Mouse (Mus musculus): ENCODE results near the gene H2-Q10.
"Not testable (repeated sequence)": the region's sequence is repeated elsewhere in the genome, so short reads cannot be mapped to it uniquely, and the experiment has no call there.

H2-Q10 gene

DNA sequence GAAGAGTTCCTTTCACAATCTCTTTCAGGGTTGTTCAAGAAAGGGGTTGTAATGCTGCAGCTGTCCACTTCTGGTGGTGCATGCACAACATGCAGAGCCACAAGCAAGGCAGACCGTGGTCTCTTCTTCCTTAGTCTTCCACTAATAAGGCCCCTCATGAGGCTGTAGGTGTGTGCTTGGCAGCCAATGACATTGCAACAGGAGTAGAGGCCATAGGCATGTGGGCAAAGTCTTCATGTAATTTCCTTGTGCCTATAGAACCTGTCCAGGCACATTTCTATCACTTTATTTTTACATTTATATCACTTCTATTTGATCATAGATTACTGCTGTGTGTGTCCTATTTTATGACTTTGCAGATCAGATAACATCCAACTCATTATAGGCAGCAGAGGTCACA lies 11.6 kb upstream of the H2-Q10 start:
- not testable (repeated sequence) for DNase-seq (ENCODE audit: low read depth, low spot score)

DNA sequence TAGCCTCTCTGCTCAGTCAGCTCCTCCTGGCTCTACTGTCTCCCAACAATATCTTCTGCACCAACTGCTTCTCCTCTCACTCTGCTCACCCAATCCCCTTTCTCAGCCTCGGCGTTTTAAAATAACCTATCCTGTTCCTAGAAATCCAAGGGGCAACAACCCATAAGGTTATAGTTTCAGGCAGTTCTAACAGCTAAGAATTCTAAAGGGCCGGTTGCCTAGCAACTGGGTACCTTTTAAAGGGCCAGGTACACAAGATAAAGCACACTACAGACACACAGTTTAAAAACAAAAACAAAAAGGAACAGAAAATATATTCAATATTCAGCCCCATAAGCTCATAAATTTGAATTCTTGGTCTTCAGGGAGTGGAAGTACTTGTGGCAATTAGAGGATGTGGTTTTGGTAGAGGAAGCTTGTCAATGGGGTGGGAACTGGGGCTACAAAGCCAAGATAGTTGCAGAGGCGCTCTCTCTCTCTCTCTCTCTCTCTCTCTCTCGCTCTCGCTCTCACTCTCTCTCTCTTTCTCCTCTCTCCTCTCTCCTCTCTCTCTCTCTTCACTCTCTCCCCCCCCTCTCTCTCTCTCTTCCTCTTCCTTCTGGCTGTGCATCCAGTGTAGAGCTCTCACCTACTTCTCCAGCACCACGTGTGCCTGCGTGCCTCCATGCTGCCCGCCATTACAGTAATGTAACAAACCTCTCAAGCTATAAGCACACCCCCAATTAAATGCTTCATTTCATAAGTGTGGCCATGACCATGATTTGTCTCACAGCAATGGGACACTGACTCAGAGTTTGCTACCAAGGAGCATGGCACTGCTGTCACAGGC lies 9.2 kb upstream of the H2-Q10 start:
- DNase-seq (ENCODE audit: low read depth, low spot score) = not testable (repeated sequence)

DNA sequence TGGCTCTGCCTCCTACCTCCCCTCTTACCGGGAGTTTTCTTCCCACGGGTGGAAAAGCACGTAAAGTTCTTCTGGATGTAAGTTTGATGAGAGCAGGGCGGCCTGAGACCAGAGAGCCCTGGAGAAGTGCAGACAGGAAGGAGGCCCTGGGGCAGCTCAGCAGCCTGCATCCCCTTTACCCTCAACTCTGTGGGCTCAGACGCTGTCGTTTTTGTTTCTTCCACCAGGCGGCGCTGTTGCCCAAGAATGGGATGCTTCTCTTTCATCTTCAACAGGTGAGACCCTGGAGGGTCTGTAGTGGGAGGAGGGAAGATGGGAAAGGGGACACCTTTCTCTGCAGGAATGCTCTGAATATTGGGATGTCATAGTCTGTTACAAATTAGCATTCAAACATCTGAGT lies 4.2 kb upstream of the H2-Q10 start:
- DNase-seq (ENCODE audit: low read depth, low spot score) = not testable (repeated sequence)

DNA sequence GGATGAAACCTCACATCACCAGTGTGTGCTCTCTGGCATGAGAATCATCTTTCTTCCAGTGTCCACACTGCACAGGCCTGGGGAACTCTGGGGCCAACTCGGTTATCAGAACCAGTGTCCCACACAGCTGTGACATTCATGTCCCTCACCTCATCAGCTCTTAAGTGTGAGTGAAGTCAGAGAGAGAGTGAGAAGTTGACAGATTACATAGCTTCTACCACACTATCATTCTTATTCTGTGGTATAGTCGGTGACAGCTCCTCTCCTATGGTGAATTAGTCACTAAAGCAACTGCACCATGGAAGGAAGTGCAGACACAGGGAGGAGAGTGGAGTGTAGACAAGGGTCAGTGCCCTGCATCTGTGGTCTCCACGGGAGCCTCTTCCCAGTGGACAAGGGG lies 953 bp upstream of the H2-Q10 start:
- not testable (repeated sequence) for DNase-seq (ENCODE audit: low read depth, low spot score)

DNA sequence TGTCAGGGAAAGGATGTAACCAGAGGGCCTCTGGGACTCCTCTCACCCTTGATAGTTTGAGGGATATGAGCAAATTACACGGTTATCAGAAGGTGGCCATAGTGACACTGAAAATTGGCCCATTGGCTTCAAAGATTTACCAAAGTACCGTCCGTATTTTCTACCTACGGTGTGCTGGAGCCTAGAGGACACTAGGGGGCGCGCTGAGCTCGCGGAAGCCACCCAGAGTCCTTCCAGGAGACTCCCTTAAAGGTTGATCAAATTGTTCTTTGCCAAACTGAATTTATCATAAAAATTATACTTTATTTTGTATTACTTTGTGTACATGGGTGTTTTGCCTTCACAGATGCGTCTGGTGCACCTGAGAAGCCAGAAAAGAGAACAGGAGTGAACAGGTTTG lies 14.2 kb downstream of the H2-Q10 start:
- DNase-seq (ENCODE audit: low read depth, low spot score) = peak; percentile 7

DNA sequence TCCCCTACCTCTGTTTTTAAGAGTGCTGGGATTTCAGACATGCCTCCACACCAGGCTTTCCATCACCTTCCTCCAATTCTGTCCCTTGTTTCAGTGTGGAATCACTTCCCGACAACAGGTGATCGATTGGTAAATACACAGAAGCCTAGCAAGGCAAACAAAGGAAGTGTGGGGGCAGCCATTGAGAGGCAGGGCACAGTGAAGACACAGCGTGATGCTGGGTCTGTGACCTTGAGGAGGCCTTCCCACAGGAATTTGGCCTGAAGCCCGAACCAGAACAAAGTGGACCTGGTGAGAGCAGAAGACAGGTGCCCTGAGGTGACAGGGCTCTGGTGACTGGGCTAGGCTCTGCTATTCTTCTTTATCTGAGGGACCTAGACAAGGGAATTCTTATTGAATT lies 15.8 kb downstream of the H2-Q10 start:
- no peak for DNase-seq (ENCODE audit: low read depth, low spot score)

DNA sequence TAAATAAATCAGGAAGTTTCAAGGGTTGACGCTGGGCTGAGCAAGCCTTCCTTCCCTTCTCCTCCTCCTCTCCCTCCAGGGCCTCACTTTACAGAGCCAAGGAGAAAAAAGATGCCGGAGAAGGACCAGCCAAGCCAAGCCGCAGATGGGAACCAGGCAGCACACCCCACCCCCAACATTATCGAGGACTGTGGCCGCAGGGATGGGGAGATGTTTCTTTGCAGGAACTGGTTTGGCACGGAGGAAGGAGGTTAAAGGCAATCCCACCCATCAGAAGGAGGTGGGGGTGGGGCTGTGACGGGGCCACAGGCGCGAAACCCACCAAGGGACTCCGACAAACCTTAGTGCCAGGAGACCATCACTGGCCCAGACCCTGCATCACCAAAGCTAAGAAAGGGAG lies 16.8 kb downstream of the H2-Q10 start:
- DNase-seq (ENCODE audit: low read depth, low spot score) = no peak

DNA sequence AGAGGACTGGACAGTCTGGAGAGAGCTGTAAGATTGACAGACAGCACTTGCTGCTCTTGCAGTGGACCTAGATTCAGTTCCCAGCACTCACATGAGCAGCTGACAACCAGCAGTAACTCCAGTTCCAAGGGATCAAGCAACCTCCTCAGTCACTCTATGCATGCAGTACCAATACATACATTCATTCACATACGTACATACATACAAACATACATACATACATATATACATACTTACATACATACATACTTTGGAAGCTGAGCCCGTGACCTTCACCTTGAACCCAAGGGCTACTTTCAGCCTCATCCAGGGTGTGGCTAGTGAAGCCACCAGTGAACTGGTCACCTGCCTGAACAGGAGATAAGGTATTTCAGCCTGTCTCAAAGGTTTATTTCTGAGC lies 18.2 kb downstream of the H2-Q10 start:
- DNase-seq (ENCODE audit: low read depth, low spot score) = no peak

DNA sequence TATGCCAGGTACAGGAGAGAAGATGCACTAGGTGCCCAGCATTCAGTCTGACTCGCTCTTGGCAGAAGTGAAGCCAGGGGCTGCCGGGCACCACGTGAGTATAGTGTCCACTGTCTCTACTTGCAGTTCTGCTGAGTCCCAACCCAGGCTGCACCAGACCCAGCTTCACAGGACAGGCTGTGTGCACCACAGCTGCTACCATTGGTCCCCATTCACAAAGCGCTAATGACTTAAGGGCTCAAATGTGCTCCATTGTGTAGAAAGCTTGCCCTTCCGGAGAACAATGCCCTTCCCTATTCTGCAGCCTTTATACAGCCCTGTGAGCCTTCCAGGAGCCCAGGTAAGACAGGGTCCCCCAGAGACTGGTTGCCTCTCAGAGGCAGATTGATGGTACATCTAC lies 20.4 kb downstream of the H2-Q10 start:
- DNase-seq (ENCODE audit: low read depth, low spot score) = no peak

DNA sequence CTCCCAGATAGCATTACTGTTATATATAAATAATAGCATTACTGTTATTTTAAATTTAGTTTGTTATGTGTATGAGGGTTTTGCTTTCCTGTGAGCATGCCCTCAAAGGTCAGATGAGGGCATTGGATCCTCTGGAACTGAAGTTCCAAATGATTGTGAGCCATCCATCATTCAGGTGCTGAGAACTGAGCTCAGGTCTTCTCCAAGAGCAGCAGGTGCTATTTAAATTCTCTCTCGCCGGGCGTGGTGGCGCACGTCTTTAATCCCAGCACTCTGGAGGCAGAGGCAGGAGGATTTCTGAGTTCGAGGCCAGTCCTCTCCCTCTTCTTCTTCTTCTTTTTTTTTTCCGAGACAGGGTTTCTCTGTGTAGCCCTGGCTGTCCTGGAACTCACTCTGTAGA lies 27.2 kb downstream of the H2-Q10 start:
- DNase-seq (ENCODE audit: low read depth, low spot score) = no peak

DNA sequence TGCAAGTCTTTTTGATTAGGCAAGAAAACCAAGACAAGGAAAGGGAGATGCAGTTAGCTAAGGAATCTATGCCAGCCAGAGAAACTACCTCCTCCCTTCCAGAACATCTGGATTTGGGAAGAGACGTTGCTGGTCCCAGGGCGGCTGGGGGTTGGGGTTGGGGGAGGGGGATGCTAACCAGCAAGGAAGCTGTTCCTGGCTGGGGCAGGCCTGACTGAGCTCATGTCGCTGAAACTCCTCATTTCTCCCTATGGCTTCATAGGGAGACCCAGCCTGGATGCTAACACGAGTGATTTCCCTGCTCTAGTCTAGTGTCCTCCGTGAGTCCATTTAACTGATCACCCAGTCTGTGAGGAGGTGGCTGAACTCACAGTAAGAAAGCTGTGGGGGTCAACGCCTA lies 32.3 kb downstream of the H2-Q10 start:
- no peak for DNase-seq (ENCODE audit: low read depth, low spot score)

DNA sequence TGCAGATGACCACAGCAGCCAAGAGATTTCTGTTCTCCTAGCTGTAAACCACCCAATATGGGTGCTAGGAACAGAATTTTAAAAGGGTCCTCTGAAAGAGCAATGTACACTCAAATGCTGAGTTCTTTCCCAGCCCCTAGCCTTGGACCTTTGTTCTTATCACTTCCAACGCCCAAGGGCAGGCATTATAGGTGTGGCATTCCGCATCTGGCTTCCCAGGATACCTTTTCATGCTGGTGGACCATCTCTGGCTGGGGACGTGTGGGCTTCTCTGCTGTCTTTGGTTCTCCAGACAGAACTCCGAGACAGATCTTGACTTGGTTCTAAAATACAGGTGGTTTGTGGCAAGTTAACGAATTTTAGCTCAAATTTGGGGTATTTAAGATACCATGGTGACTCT lies 32.9 kb downstream of the H2-Q10 start:
- DNase-seq (ENCODE audit: low read depth, low spot score) = no peak

DNA sequence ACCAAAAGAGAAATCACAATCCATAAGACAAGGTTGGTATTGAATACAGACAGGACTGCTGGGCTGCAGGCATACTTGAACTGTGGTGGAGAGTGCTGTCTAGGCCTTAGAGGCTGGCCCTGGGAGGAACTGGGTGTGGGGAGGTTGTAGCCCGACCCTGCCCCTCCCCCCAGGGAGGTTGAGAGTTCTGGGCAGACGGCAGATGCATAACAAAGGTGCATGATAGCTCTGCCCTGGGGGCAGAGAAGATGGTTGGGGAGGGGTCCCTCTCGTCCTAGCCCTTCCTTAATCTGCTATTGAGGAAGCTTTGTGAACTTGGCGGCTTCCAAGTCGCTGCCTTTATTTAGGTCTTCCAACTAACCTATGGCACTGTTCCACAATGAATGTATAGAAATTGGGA lies 34.0 kb downstream of the H2-Q10 start:
- no peak for DNase-seq (ENCODE audit: low read depth, low spot score)

DNA sequence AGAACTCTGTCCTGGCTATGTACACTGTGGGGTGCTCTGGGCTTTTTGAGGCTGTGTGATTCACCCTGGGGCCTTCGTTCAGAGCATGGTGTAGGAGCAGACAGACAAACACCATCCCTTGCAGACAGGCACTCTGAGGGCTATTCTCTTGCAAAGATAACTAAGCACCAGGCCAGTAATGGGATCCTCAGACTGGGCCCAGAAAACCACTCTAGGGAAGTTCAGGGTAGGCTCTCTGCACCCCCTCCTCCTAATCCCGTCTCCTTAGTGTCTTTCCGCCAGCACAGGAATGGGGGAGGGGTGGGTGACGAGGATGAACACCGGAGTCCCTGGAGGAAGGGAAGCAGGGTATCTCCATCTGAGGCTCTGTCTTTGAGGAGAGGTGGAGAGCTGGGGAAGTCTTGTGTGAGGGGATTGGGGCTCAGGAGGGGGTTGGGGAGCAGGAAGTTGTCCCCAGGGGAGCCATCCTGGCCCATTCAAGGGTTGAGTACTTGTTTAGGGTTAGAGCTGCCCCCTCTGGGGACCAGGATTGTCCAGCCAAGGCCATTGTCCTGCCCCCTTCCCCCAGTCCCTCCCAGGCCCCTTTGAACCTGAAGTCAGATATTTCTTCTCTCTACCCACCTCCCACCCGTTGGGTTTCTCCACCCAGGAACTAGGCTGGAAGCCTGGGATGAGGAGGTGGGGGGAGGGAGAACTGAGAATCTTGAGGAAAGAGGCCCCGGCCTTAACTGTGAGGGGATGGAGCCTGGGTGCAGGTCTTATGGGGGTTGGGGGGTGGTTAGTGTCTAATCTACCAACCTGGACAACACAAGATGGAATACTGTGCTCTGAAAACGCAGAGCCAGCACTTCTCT lies 35.0 kb downstream of the H2-Q10 start:
- no peak for DNase-seq (ENCODE audit: low read depth, low spot score)

DNA sequence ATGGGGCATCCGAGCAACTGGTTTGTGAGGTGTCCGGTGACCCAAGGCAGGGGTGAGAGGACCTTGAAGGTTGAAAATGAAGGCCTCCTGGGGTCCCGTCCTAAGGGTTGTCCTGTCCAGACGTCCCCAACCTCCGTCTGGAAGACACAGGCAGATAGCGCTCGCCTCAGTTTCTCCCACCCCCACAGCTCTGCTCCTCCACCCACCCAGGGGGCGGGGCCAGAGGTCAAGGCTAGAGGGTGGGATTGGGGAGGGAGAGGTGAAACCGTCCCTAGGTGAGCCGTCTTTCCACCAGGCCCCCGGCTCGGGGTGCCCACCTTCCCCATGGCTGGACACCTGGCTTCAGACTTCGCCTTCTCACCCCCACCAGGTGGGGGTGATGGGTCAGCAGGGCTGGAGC lies 35.9 kb downstream of the H2-Q10 start, which contains the start of gene Pou5f1:
TSS of gene Pou5f1 (plus strand) at position 243 of the 400 bp plus-strand sequence.
- no peak for DNase-seq (ENCODE audit: low read depth, low spot score)

DNA sequence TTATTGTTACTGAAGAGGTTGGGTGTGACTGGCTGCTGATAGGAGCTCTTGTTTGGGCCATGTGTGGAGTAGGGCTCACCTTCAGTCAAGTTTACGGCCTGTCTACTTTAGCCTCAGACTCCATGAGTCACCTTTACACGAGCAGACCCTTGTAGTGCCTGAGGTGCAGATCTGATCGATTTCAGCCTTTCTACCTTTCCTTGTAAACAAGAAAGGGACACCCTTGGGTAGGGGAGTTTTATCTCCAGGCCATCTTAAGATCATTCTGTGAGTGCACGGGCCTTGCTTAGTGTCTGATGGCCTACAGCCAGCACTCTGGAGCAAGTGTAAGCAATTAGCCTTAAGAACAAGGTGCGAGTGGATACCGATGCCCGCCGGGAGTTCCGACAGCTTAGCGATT lies 37.0 kb downstream of the H2-Q10 start:
- no peak for DNase-seq (ENCODE audit: low read depth, low spot score)

DNA sequence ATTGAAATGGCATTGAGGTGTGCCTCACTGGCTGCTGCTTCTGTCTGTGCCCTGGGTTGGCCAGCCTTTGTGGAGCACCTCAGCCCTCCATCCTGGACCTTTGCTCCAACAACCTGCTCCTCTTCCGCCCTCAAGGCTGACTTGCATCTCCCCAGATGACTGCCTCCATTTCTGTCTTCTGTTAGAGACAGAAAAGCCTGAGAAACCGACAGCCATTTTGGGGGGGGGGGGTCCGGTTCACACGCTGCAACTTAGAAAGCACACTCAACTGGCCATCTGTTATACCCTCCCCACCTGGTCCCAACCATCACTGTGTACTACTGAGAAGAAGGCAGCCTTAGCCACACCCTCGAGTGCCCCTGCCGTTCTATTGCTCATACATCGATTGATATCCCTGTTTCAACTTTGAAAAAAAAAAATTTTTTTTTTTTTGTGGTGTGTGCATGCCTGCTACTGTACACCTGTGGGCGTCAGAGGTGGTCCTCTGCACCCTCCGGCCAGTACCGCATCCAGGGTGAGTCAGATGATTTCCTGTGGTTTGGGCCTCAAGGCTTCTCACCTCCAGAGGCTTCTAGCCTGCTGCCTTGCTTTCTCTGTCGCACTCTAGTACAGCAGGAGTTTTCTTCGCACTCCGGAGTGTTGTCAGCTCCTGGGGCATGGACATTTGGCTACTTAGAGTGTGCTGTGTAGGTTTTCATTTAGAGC lies 37.8 kb downstream of the H2-Q10 start:
- no peak for DNase-seq (ENCODE audit: low read depth, low spot score)

DNA sequence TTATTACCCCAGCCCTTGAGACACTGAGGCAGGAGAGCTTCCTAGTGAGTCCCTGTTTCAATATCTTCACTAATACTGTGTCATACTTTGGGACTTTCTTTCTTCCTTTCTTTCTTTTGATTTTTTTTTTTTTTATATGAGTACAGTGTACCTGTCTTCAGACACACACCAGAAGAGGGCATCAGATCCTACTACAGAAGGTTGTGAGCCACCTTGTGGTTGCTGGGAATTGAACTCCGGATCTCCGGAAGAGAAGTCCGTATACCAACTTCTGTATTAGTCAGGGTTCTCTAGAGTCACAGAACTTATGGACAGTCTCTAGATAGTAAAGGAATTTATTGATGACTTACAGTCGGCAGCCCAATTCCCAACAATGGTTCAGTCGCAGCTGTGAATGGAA lies 38.4 kb downstream of the H2-Q10 start:
- not testable (repeated sequence) for DNase-seq (ENCODE audit: low read depth, low spot score)

DNA sequence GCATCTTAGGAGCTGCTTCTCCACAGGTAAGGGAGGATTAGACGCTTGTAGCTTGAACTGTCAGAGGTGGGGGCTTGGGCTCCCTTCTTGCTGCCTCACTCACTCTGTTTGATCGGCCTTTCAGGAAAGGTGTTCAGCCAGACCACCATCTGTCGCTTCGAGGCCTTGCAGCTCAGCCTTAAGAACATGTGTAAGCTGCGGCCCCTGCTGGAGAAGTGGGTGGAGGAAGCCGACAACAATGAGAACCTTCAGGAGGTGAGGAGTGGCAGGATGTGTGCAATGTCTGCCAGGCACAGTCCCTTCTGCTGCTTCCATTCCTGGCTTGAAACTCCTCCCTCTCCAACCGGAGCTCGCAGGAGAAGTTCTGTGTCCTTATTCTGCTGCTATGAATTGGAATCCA lies 39.4 kb downstream of the H2-Q10 start:
- no peak for DNase-seq (ENCODE audit: low read depth, low spot score)

DNA sequence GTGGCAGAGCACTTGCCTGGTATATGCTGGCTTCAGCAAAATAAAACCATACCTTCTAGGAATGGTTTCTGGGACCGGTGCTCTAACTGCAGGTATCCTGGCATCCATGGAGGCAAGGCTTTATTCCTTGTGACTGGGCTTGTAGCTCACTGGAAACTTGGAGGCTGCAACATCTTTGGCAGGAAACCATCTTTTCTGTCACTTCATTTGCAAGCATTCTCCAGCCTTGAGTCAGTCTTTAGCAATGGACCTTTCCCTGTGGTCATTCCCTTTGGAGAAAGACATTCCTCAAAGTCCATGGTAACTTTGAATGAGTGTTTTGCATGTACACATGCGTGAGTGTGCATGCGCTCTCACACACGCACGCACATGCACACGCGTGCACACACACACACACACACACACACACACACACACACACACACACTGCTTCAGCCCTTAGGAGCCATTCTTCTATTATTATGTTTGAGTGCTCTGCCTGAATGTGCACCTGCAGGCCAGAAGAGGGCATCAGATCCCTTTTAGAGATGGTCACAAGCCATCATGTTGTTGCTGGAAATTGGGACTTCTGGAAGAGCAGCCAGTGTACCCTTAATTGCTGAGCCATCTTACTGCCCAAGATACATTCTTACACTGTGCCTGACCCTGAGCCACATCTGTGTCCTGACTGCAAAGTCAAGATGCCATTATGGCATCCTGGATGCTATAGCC lies 43.2 kb downstream of the H2-Q10 start:
- DNase-seq (ENCODE audit: low read depth, low spot score) = no peak

DNA sequence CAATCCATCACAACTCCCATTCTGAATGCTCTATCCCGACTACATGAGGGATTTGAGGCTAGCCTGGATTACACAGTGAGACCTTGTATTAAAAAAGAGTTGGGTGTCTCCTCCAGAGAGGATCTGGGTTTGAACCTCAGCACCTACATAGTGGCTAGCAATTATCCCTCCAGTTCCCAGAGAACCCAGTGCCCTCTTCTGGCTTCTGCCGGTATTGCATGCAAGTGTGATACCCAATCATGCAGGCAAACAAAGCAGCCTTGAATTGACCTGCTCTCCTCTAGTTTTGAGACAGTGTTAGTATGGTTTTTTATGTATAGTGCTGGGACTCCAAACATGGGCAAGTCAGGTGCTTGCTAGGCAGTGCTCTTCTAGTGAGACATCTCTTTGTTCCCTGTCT lies 44.0 kb downstream of the H2-Q10 start:
- DNase-seq (ENCODE audit: low read depth, low spot score) = no peak

DNA sequence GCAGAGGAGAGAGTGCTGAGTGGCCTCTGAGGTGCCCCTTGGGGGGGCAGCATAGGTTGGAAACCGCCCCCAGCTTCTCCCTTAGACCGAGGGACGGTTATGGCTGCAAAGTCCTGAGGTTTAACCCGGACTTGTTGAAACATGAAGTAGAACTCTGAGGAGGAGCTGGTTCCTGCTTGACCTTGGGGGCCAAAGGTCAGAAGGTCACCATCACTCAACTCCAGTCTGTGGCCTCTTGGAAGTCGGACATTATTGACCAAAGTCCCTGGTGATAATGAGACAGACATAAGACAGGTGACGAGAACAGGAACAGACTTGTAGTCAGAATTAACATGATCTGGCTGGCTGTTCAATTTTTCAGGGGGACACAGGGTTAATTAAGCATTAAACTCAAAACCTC lies 44.9 kb downstream of the H2-Q10 start:
- DNase-seq (ENCODE audit: low read depth, low spot score) = no peak

Measured in skeletal muscle tissue, adult 2 months (tissue).